Mouse (Mus musculus) heart, adult 2 months (tissue): Measurements from ENCODE around the gene Map3k21. TPM values are rescaled to one million over a fixed set of nuclear protein-coding genes. Genes with fewer than 3 reads are reported as not detected.

Experiments
- DNase-seq, 2 experiments: peaks; one replicate each; pipeline ENCODE4 v3.0.0; 2021
- H3K27ac ChIP-seq: fragments of 200-600 bp; 2 replicates; pipeline ENCODE4 v1.8.1; 2022
- H3K27me3 ChIP-seq: fragments of 200-500 bp; 2 replicates; pipeline ENCODE4 v1.6.1; 2012; ENCODE audit warnings: mild to moderate bottlenecking, low read length, inconsistent platforms, mixed read lengths; ENCODE audit not compliant: control insufficient read depth, insufficient read depth
- H3K36me3 ChIP-seq: fragments of 200-500 bp; 2 replicates; pipeline ENCODE4 v1.6.1; 2012; ENCODE audit warnings: low read length, inconsistent platforms; ENCODE audit not compliant: control insufficient read depth, insufficient read depth
- H3K4me1 ChIP-seq: fragments of 200-500 bp; 2 replicates; pipeline ENCODE4 v1.6.1; 2011; ENCODE audit warnings: low read length; ENCODE audit not compliant: control insufficient read depth, insufficient read depth
- H3K4me3 ChIP-seq: fragments of 200-600 bp; 2 replicates; pipeline ENCODE4 v1.8.1; 2022
- H3K79me2 ChIP-seq: fragments of 200-500 bp; replicated peaks from 2 replicates; pipeline ENCODE4 v1.6.1; 2012; ENCODE audit warnings: mild to moderate bottlenecking, inconsistent platforms, low read length, moderate library complexity, mixed read lengths; ENCODE audit not compliant: control insufficient read depth, insufficient read depth
- H3K9ac ChIP-seq: fragments of 200-500 bp; 2 replicates; pipeline ENCODE4 v1.6.1; 2012; ENCODE audit warnings: low read depth, mild to moderate bottlenecking, control low read depth, inconsistent platforms, low read length, mixed read lengths
- CTCF ChIP-seq: fragments of 200-600 bp; IDR thresholded peaks from 2 replicates; pipeline ENCODE4 v1.8.1; 2022; ENCODE audit warnings: antibody characterized with exemption, mild to moderate bottlenecking, moderate library complexity
- EP300 ChIP-seq: fragments of 200-500 bp; IDR thresholded peaks from 2 replicates; pipeline ENCODE4 v1.6.1; 2011; ENCODE audit warnings: low read depth, low read length, control low read depth; ENCODE audit not compliant: insufficient read depth
- POLR2A ChIP-seq: fragments of 200-500 bp; IDR thresholded peaks from 2 replicates; pipeline ENCODE4 v1.6.1; 2011; ENCODE audit warnings: mild to moderate bottlenecking, low read depth, low read length, control low read depth; ENCODE audit not compliant: insufficient read depth
- WGBS: fragments of 180-500 bp; shearing (Covaris S2); methylation state at CpG from one replicate; pipeline ENCODE4 v1.1.7; 2018; 5-methylcytosine and 5-hydroxymethylcytosine counted together
- intact Hi-C: fragments of 180-260 bp; cut with DNase I; formaldehyde crosslinking; loops from one replicate; pipeline ENCODE4 v1.15.1; 2025
- polyA plus RNA-seq: library from polyadenylated mRNA; depleted of rRNA; stranded (reverse); fragments of >200 nt; gene quantifications from 2 replicates; pipeline ENCODE4 v1.2.3, GENCODE M21; 2012; rRNA removed
- total RNA-seq, 2 experiments: library from RNA; stranded (reverse); gene quantifications; 2 replicates each; pipeline ENCODE4 v1.2.3; 2021

Gene Map3k21
- total and polyA plus RNA-seq, 3 experiments: 0.51 to 1.1 (median 0.66) TPM

- Histone ChIP-seq H3K79me2 (no peaks in the 10 kb centered on the region), H3K27me3 (peaks cover 11% of the 10 kb centered on the region), H3K9ac (no peak overlapping the region), H3K4me3 (no peak overlapping the region), H3K4me1 (no peaks in the 10 kb centered on the region), H3K27ac (no peak overlapping the region), H3K36me3 (no peaks in the 10 kb centered on the region)
- no peak for TF ChIP-seq CTCF
- TF ChIP-seq EP300: no peak
- no peak for TF ChIP-seq POLR2A
- intact Hi-C loops: no loop called here
- DNase-seq: no peak
- 31% methylated on average over 14 of the region's 14 CpGs for WGBS
Observed at GRCm38 (mm10) chr8:125996031-125996839, 86.0 kb downstream of the Map3k21 start.

- DNase-seq: no peak
- Histone ChIP-seq H3K36me3 (no peaks in the 10 kb centered on the region), H3K27me3 (peaks cover 11% of the 10 kb centered on the region), H3K9ac (no peak overlapping the region), H3K4me3 (no peak overlapping the region), H3K79me2 (no peaks in the 10 kb centered on the region), H3K27ac (no peak overlapping the region), H3K4me1 (no peaks in the 10 kb centered on the region)
- TF ChIP-seq POLR2A (no peak), EP300 (no peak), CTCF (no peak)
- 41% methylated on average over 6 of the region's 6 CpGs for WGBS
- intact Hi-C loops: no loop called here
Observed at GRCm38 (mm10) chr8:125996980-125997379, 86.7 kb downstream of the Map3k21 start.

Other genes starting within 250 kb of the Map3k21 start
- gene Map10, start 240.6 kb upstream of the Map3k21 start, total RNA-seq: 1 to 10 TPM; 4.9 to 5.9 TPM
- gene Map10, start 240.6 kb upstream of the Map3k21 start, polyA plus RNA-seq: 1.5 and 2.6 TPM in 2 replicates
- 10 to 100 TPM; 12.3 to 13.9 TPM for gene Ntpcr, start 180.5 kb upstream of the Map3k21 start, total RNA-seq
- 20.8 TPM in 2 replicates for gene Ntpcr, start 180.5 kb upstream of the Map3k21 start, polyA plus RNA-seq
- gene Pcnx2, start 12.1 kb upstream of the Map3k21 start, total RNA-seq: under 1 TPM; 0.34 to 0.36 TPM
- 0.79 and 0.86 TPM in 2 replicates for gene Pcnx2, start 12.1 kb upstream of the Map3k21 start, polyA plus RNA-seq
- gene Kcnk1, start 84.7 kb downstream of the Map3k21 start, total RNA-seq: under 1 TPM in 1 of 2 experiments, not detected in 1; 0.31 TPM
- 0.32 and 0.78 TPM in 2 replicates for gene Kcnk1, start 84.7 kb downstream of the Map3k21 start, polyA plus RNA-seq